Mouse (Mus musculus): ENCODE results near the gene 1700016H13Rik. TPM values are rescaled to one million over a fixed set of nuclear protein-coding genes. Genes with fewer than 3 reads are reported as not detected.

Gene 1700016H13Rik
- polyA plus RNA-seq, 1 experiment from 2014 or later: 0.25 TPM

DNA sequence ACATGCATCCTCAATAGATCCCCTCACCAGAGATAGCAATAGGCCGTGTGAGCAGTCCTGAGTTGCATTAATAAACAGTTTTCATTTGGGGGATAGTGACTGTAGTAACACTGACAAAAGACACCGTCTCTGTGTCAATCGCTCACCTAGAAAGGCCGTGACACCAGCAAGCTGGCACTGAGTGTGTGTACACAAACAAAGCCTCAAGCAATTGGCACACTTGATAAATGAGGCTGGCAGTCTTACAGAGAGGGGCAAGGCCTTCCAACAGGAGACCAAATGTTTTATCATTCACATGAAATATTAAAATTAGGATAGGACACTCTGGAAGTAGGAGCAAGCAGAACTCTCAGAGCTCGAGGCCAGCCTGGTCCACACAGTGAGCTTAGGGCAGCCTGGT lies 33.5 kb downstream of the 1700016H13Rik start:
- no peak overlapping the region for H3K4me2 ChIP-seq
- 92% methylated on average over 5 of the region's 5 CpGs for WGBS
- no peak for ATAC-seq (ENCODE audit: low FRiP score)

DNA sequence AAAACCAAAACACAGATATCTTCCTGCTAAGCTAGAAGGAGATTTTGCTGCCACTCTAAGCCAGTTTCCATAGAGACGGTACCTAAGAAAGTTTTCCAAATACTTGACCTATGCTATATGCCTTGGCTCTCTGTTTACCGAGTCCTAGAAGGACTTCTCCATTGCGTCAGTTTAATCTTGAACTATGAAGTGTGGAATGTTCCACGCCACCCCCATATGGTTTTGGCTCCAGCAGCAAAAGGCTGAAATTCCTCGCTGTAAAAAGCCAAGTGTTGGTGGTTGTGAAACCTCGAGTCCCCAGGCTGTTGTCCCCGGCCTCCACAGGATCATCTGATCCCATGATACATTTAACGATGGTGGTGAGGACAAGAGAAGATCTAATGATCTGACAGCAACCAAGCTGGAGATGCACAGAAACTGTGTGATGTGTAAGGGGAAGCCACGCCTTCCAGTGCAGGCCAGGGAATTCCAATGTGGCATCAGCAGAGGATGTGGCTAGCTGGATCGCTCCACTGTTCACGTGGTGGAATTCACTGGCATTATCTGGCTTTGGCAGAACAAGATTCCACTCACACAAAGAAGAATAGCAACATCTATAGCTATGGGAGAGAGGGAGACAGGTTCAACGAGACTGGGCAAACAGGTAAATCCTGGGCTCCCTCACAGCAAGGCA lies 35.4 kb downstream of the 1700016H13Rik start:
- H3K4me1 ChIP-seq (ENCODE audit: control insufficient read depth, insufficient read depth, low read length): no peaks in the 10 kb centered on the region

More for the DNA sequence above, 33.5 kb downstream of the 1700016H13Rik start:
- Histone ChIP-seq H3K36me3 (ENCODE audit: control insufficient read depth, insufficient read depth, low read length) (no peaks in the 10 kb centered on the region), H3K9ac (ENCODE audit: low read length) (no peak overlapping the region), H3K4me3 (ENCODE audit: low read depth, low read length) (no peak overlapping the region), H3K4me1 (ENCODE audit: control insufficient read depth, insufficient read depth, low read length) (no peaks in the 10 kb centered on the region), H3K9me3 (ENCODE audit: control insufficient read depth, low read length) (no peaks in the 10 kb centered on the region), H3K27ac (ENCODE audit: low read depth, low read length) (no peak overlapping the region), H3K27me3 (ENCODE audit: control insufficient read depth, insufficient read depth, low read length) (no peaks in the 10 kb centered on the region)
- DNase-seq (ENCODE audit: low spot score, missing footprints): no peak

DNA sequence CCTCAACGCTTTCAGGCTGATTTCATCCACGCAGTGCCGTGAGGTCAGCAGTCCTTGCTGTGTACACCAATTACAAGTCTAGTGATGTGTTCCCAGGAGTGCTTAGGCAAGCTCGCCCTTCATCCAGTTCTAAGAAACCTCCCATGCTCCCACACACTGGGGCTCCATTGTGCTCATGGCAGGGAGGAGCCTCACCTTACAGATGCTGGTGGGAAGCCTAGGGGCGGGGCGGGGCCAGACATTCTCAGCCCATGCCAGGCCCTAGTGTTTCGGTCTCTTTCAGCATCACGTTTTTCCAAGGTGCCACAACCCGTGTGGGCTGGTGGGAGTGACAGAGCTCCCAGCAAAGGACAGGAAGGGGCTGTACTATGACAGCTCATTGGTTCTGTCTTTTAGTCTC lies 38.6 kb downstream of the 1700016H13Rik start:
- Histone ChIP-seq H3K4me1 (ENCODE audit: control insufficient read depth, insufficient read depth, low read length) (no peaks in the 10 kb centered on the region), H3K4me3 (ENCODE audit: low read depth, low read length) (no peak overlapping the region), H3K27me3 (ENCODE audit: control insufficient read depth, insufficient read depth, low read length) (no peaks in the 10 kb centered on the region), H3K36me3 (ENCODE audit: control insufficient read depth, insufficient read depth, low read length) (no peaks in the 10 kb centered on the region), H3K4me2 (no peak overlapping the region), H3K9ac (ENCODE audit: low read length) (no peak overlapping the region), H3K9me3 (ENCODE audit: control insufficient read depth, low read length) (no peaks in the 10 kb centered on the region), H3K27ac (ENCODE audit: low read depth, low read length) (no peak overlapping the region)
- WGBS: 68% methylated on average over 9 of the region's 9 CpGs
- peak; percentile 74 for DNase-seq (ENCODE audit: low spot score, missing footprints)
- no peak for ATAC-seq (ENCODE audit: low FRiP score)

More for the DNA sequence above, 35.4 kb downstream of the 1700016H13Rik start:
- Histone ChIP-seq H3K27me3 (ENCODE audit: control insufficient read depth, insufficient read depth, low read length) (no peaks in the 10 kb centered on the region), H3K27ac (ENCODE audit: low read depth, low read length) (no peak overlapping the region), H3K4me3 (ENCODE audit: low read depth, low read length) (no peak overlapping the region), H3K36me3 (ENCODE audit: control insufficient read depth, insufficient read depth, low read length) (no peaks in the 10 kb centered on the region), H3K9ac (ENCODE audit: low read length) (no peak overlapping the region), H3K4me2 (no peak overlapping the region), H3K9me3 (ENCODE audit: control insufficient read depth, low read length) (no peaks in the 10 kb centered on the region)
- 83% methylated on average over 12 of the region's 12 CpGs for WGBS
- no peak for ATAC-seq (ENCODE audit: low FRiP score)
- no peak for DNase-seq (ENCODE audit: low spot score, missing footprints)

DNA sequence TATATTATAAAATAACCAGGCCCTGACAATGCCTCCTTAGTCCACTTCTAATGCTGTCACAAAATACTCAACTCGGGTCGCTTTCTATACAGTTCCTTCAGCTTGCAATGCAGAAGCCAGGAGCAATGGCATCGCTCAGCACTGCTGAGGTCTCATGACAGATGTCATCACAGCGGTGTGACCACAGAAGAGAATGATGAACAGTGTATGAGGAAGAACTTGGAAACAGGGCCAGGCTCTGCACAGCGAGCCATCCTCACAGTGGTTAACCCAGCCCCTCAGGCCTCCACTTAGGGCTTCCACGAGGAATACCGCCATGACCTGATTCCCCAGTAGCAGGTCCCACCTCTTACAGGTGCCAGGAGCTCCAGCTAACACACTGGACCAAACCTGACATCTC lies 41.5 kb downstream of the 1700016H13Rik start:
- Histone ChIP-seq H3K4me2 (no peak overlapping the region), H3K4me3 (ENCODE audit: low read depth, low read length) (no peak overlapping the region), H3K4me1 (ENCODE audit: control insufficient read depth, insufficient read depth, low read length) (no peaks in the 10 kb centered on the region), H3K27me3 (ENCODE audit: control insufficient read depth, insufficient read depth, low read length) (no peaks in the 10 kb centered on the region), H3K36me3 (ENCODE audit: control insufficient read depth, insufficient read depth, low read length) (no peaks in the 10 kb centered on the region), H3K9me3 (ENCODE audit: control insufficient read depth, low read length) (no peaks in the 10 kb centered on the region), H3K27ac (ENCODE audit: low read depth, low read length) (no peak overlapping the region), H3K9ac (ENCODE audit: low read length) (no peak overlapping the region)
- DNase-seq (ENCODE audit: low spot score, missing footprints): no peak
- ATAC-seq (ENCODE audit: low FRiP score): no peak
- 93% methylated on average over 7 of the region's 7 CpGs for WGBS

DNA sequence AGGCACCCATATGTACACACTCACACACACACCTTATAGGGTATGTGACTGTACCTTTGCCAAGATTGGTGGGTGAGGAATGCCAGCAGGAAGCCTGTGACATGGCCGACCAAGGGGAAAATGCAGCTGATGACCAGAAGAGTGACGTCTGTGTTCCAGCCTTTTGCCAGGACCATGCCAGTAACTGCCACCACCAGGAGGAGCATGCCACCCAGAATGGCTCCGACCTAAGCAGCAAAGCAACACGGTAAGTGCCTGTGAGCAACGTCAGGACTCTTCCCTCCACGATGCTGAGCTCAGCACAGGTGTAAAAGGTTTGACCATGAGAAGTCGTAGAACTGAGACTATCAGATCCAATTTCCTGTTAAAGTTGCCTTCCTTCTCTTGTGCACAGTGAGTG lies 43.5 kb downstream of the 1700016H13Rik start:
- H3K4me2 ChIP-seq: no peak overlapping the region
- no peak overlapping the region for H3K4me3 ChIP-seq (ENCODE audit: low read depth, low read length)
- no peak overlapping the region for H3K27ac ChIP-seq (ENCODE audit: low read depth, low read length)
- WGBS: 85% methylated on average over 7 of the region's 7 CpGs
- ATAC-seq (ENCODE audit: low FRiP score): no peak
- no peaks in the 10 kb centered on the region for H3K36me3 ChIP-seq (ENCODE audit: control insufficient read depth, insufficient read depth, low read length)
- H3K4me1 ChIP-seq (ENCODE audit: control insufficient read depth, insufficient read depth, low read length): no peaks in the 10 kb centered on the region
- no peaks in the 10 kb centered on the region for H3K27me3 ChIP-seq (ENCODE audit: control insufficient read depth, insufficient read depth, low read length)
- no peak for DNase-seq (ENCODE audit: low spot score, missing footprints)
- H3K9ac ChIP-seq (ENCODE audit: low read length): no peak overlapping the region
- no peaks in the 10 kb centered on the region for H3K9me3 ChIP-seq (ENCODE audit: control insufficient read depth, low read length)

DNA sequence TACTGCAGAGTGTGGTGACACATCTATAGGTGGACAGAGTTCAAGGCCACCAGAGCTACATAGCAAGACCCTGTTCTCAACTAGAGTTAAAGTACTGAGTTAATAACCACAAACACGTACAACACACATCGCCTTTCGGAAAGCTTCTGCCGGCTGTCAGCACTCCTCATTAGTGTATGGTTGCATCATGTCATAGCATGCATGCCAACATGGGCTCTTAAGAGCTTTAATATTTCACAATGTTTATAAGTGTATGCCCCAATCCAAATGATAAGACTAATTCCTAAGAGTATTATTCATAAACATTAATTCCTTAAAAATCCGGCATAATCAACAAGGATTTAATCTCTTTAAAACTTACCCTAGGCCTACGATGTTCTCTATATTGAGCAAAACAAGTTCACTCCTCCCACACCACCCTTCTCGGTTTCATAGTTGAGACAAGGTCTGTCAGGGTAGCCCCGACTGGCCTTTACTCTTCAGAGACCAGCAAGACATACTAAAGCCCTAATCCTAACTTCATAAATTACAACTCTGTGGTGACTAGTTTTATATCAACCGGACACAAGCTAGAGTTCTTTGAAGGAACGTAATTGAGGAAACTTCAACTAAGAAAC lies 44.8 kb downstream of the 1700016H13Rik start:
- no peaks in the 10 kb centered on the region for H3K9me3 ChIP-seq (ENCODE audit: control insufficient read depth, low read length)
- no peak for DNase-seq (ENCODE audit: low spot score, missing footprints)
- no peaks in the 10 kb centered on the region for H3K27me3 ChIP-seq (ENCODE audit: control insufficient read depth, insufficient read depth, low read length)
- no peak overlapping the region for H3K9ac ChIP-seq (ENCODE audit: low read length)
- no peak overlapping the region for H3K4me3 ChIP-seq (ENCODE audit: low read depth, low read length)
- no peak overlapping the region for H3K4me2 ChIP-seq
- H3K27ac ChIP-seq (ENCODE audit: low read depth, low read length): no peak overlapping the region
- ATAC-seq (ENCODE audit: low FRiP score): no peak
- no peaks in the 10 kb centered on the region for H3K4me1 ChIP-seq (ENCODE audit: control insufficient read depth, insufficient read depth, low read length)
- 92% methylated on average over 10 of the region's 10 CpGs for WGBS
- H3K36me3 ChIP-seq (ENCODE audit: control insufficient read depth, insufficient read depth, low read length): no peaks in the 10 kb centered on the region

DNA sequence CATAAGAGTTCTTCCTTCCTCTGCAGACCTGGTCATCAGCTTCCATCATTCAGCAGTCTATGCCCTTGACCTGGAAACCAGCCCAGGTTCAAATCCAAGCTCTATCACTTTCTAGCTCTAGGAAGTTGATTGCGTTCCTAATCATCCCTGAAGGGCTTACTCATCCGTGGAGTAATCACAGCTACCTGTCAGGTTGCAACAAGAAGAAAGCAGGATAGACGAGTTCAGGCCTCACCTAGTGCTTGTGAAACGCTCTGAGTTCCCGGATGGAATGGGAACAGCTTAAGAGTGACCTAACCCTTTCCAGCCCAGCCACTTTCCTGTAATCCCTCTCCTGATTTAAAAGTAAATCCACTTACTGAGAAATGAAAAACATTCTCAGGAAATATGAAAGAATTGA lies 45.7 kb downstream of the 1700016H13Rik start:
- Histone ChIP-seq H3K4me1 (ENCODE audit: control insufficient read depth, insufficient read depth, low read length) (no peaks in the 10 kb centered on the region), H3K36me3 (ENCODE audit: control insufficient read depth, insufficient read depth, low read length) (no peaks in the 10 kb centered on the region), H3K4me2 (no peak overlapping the region), H3K9me3 (ENCODE audit: control insufficient read depth, low read length) (no peaks in the 10 kb centered on the region), H3K27ac (ENCODE audit: low read depth, low read length) (no peak overlapping the region), H3K9ac (ENCODE audit: low read length) (no peak overlapping the region), H3K27me3 (ENCODE audit: control insufficient read depth, insufficient read depth, low read length) (no peaks in the 10 kb centered on the region), H3K4me3 (ENCODE audit: low read depth, low read length) (no peak overlapping the region)
- 66% methylated on average over 5 of the region's 5 CpGs for WGBS
- no peak for ATAC-seq (ENCODE audit: low FRiP score)
- no peak for DNase-seq (ENCODE audit: low spot score, missing footprints)

DNA sequence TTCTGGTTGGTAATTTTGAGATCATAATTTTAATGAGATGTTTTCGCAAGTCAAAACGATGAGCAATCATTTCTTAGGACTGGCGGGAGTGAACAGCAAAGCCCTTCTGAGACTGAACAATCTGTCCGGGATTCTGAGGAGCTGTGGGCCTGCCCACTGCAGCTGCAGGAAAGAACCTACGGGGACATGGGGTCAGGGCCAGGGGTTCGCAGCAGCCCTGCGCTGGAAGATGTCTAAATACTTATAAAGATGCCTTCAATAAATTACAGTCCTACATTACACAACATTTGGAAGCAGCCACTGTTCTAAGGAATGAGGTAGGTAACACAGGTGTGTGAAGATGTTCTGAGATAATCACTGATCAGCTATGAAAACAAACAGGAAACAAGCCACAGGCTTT lies 50.1 kb downstream of the 1700016H13Rik start:
- ATAC-seq (ENCODE audit: low FRiP score): no peak
- H3K27me3 ChIP-seq (ENCODE audit: control insufficient read depth, insufficient read depth, low read length): no peaks in the 10 kb centered on the region
- H3K36me3 ChIP-seq (ENCODE audit: control insufficient read depth, insufficient read depth, low read length): no peaks in the 10 kb centered on the region
- no peaks in the 10 kb centered on the region for H3K4me1 ChIP-seq (ENCODE audit: control insufficient read depth, insufficient read depth, low read length)
- no peak overlapping the region for H3K4me2 ChIP-seq
- H3K9ac ChIP-seq (ENCODE audit: low read length): no peak overlapping the region
- H3K27ac ChIP-seq (ENCODE audit: low read depth, low read length): no peak overlapping the region
- no peak for DNase-seq (ENCODE audit: low spot score, missing footprints)
- no peaks in the 10 kb centered on the region for H3K9me3 ChIP-seq (ENCODE audit: control insufficient read depth, low read length)
- no peak overlapping the region for H3K4me3 ChIP-seq (ENCODE audit: low read depth, low read length)
- WGBS: 86% methylated on average over 7 of the region's 7 CpGs

DNA sequence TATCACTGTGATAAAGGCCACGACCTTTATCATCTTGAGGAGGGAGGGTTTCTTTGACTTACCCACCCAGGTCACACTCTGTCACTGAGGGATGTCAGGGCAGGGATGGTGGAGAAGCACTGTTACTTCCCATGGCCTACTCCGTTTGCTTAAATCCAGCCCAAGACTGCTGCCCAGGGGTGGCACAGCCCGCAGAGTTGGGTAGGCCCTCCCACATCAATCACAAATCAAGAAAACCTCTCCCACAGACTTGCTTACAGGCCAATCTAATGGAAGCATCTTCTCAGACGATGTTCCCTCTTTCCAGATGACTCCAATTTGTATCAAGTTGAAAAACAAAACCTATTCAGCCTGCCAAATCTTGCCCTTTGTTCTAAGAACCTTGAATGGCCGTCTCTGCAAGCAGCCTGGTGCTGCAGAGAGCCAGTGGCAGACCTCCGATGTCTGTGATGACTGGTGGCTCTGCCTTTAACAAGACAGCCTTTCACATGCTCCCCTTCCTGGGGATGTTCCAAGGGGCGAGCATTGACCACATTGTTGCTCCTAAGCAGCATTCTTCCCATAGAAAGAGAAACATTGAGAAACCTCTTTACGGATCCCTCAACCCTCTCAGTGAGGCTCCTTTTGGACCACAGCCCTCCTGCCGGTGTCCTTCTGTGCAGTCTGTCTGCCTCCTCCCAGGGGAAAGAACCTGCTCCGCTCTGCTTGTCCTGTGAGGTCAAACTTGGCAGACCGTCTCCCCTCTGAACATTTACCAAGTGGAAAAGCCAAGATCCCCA lies 52.5 kb downstream of the 1700016H13Rik start:
- Histone ChIP-seq H3K36me3 (ENCODE audit: control insufficient read depth, insufficient read depth, low read length) (no peaks in the 10 kb centered on the region), H3K9ac (ENCODE audit: low read length) (no peak overlapping the region), H3K4me1 (ENCODE audit: control insufficient read depth, insufficient read depth, low read length) (no peaks in the 10 kb centered on the region), H3K27me3 (ENCODE audit: control insufficient read depth, insufficient read depth, low read length) (no peaks in the 10 kb centered on the region), H3K4me2 (no peak overlapping the region), H3K9me3 (ENCODE audit: control insufficient read depth, low read length) (no peaks in the 10 kb centered on the region), H3K4me3 (ENCODE audit: low read depth, low read length) (no peak overlapping the region), H3K27ac (ENCODE audit: low read depth, low read length) (no peak overlapping the region)
- DNase-seq (ENCODE audit: low spot score, missing footprints): no peak
- WGBS: 39% methylated on average over 11 of the region's 11 CpGs
- ATAC-seq (ENCODE audit: low FRiP score): 0 out of 2 replicates have a peak, but pooled peaks have one; percentile 16

Data from midbrain, embryonic 11.5 days (tissue).